Mouse (Mus musculus) 3T3-L1 (cell line): ENCODE measurements around the gene Ptpn6.

ENCODE experiments used
- DNase-seq: peaks from one replicate; pipeline ENCODE4 v3.0.0-alpha.2; 2015; ENCODE audit warnings: low read depth, low spot score

The Ptpn6 gene

GRCm38 (mm10) chr6:124755831-124756595 is 17.5 kb upstream of the Ptpn6 start, which contains the start of the genes Gm45234 and Atn1:
Gm45234 (minus strand) TSS chr6:124756021.
Atn1 (minus strand) TSS chr6:124756524.
- peak; percentile 76 for DNase-seq

GRCm38 (mm10) chr6:124755306-124755705 is 16.8 kb upstream of the Ptpn6 start:
- peak; percentile 51 for DNase-seq

DNA sequence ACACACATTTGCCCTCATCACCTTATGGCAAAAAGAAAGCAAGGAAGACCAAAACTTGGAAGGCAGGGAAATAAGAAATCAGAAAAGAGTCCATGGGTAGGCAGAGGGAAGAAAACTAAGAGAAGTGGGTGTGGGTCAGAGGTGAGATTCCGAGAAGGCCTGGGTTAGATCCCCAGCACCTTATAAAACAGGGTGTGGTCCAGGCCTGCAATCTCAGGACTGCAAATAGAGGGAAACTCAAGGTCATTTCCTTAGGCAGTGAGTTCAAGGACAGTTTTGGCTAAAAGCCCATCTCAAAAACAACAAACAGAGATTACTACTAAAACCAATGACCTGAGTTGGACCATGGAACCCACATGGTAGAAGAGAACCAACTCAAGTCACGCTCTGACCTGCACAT is 15.3 kb upstream of the Ptpn6 start:
- DNase-seq, result no peak

DNA sequence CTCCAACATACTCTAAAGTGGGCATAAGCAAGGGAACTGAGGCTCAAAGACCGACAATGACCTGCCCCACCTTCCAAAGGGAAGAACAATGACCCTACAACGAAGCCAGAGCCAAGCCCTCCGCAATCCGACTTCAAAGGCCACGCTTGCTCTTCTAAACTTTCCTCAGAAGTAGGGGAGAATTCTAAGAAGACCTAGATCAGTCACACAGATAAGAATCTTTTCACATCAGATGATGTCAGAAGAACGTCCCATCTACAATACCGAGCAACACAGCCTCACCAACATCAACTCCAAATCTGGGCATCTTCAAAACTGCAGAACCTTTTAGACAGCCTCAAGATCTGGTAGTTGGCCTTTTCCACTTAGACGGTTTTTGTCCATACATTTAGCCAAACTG is 11.9 kb upstream of the Ptpn6 start:
- no peak for DNase-seq

DNA sequence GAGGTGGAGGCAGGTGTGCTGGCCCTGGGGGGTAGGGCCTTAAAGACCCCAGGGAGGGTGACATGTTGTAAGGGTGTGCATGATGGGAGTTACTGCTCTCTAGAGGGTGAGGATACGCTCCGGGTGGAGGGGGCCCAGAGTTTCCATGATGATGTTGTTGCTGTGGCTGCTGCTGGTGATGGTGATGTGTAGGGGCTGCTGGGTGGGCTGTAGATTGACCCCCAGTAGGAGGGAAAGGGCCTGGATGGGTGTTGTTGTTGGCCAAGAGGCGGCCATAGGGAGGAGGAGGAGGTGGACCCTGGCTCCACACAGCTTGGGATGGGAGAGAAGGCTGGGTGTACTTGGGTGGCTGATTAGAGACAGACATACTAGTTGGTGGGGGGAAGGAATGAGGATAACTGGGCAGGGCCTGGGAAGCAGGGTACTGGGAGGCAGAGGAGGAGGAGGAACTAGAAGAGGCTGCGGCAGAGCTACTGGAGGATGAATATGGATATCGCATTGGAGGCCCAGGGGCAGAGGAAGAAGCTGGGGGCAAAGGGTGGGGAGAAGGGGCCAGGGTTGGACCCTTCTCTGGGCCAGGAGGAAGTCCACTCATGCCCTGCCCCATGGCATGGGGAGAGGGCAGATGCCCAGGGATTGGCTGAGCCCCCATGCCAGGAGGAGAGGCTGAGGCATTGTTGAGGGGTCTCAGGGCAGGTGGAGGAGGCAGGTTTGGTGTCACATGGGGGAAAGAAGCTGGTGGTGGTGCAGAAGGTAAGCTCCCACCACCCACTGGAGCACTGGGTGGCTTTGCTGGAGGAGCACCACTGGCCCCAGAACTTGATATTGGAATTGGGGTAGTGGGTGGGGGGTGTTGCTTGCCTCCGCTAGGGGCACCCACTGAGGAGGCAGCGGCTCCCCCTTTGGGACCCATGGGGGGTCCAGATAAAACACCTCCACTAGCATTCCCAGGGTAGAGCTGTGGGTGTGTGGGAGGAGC is 8.4 kb upstream of the Ptpn6 start:
- DNase-seq, result no peak

DNA sequence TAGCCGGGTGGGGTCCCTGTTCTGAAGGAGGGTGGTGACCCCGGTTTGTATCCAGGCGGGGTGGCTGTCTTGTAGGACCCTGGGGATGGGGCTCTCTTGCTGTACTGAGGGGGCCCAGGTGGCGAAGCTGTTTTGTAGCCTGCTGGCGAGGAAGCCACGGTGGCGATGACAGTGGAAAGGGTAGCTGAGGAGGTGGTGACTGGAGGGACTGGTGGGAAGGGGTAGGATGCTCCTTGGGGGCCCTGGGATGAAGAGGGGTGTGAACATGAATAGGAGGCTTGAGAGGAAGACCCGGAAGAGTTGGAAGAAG is 7.7 kb upstream of the Ptpn6 start:
- no peak for DNase-seq

GRCm38 (mm10) chr6:124745490-124746295 is 7.2 kb upstream of the Ptpn6 start:
- DNase-seq, result no peak

DNA sequence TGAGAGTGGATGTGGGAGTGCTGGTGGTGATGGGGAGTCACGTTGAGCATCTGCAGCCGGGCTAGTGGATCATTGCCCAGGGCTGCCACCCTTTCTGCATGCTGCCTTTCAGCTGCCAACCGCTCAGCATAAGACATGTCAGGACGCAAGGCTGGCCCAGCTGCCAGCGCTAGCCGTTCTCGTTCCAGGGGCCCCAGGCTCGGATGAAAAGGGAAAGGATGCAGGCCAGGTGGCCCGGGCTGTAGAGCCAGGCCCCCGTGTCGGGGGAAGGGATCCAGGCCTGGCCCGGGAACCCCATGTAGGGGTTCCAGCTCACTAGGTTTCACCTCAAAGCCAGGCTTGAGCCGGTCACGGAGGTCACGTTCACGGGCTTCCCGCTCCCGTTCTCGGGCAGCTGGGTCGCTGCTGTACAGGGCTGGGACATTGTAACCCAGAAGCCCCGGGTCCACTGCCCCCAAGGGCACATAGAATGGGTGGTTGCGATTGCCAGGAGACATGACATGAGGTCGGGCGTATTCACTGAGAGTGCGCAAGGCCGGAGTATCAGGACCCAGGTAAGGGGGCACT is 6.3 kb upstream of the Ptpn6 start:
- DNase-seq, result no peak

GRCm38 (mm10) chr6:124743647-124744046 is 5.1 kb upstream of the Ptpn6 start:
- DNase-seq, result no peak

DNA sequence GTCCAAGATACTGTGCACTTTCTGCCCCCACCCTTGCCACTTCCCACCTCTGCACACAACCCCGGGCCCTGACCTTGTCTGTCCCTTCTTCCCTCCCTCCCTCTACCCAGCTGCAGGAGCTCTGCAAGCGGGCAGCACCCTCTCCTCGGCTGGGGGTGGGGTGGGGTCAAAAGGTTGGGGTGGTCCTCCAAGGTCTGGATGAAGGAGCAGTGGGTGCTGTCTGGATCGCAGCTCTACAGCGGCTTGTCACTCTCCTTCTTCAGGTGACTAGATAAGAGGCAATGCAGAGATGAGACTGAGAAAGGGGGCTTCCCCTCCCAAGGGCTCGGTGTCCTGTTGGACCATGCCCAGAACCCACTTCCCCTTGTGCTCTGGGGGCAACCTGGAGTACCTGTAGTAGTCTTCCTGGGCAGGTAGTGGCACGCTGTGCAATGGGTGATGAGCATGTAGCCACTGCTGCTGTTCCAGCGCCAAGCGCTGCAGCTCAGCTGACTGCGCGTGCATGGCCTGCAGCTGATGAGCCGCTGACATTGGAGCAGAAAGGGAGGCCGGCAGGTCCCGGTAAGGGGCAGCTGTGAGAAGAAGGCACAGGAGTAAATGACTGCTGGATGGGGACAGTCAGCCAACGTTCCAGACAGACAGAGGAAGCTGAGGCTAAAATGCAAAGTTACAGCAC is 4.5 kb upstream of the Ptpn6 start:
- DNase-seq, result no peak

- DNase-seq, result peak; percentile 38
Observed at GRCm38 (mm10) chr6:124741842-124742241, 3.3 kb upstream of the Ptpn6 start.

DNA sequence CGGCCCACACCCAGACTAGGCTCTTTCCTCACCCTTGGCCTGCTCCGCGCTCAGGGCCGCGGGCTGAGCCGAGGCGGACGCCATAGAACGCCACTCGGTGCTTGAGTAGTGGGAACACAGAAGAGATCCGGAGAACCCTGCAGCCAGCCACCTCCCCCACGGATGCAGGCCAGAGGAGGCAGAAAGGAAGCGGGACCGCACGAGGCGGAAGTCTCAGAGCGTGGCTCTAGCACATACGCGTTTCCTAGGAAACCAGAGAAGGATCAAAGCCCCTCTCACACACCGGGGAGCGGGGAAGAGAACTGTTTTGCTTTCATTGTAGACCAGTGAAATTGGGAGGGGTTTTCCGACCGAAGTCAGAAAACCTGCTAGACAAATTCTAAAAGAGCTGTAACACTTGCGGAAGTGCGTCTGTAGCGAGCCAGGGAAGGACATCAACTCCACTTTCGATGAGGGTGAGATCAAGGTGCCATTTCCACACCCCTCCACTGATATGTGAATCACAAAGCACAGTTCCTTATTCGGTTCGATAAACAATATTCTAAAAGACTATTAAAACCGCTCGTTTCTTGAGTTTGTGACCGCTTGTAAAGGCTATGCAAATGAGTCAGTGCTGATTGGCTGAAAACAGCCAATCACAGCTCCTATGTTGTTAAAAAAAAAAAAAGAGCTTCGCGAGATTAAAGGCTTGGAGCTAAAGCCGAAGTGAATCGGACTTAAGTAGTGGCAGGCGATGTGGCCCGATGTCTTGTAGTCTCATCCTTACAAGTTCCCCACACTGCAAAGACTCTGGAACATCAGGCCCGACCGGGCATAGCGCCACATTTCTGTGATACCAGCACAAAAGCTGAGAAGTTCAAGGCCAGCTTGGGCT is 2.6 kb upstream of the Ptpn6 start, which contains the start of gene Grcc10:
TSS of gene Grcc10 (minus strand) at position 487 of the 874 bp plus-strand sequence.
- peak; percentile 99 for DNase-seq

GRCm38 (mm10) chr6:124740211-124740887 is 1.8 kb upstream of the Ptpn6 start:
- peak; percentile 87 for DNase-seq

- DNase-seq, result no peak
Observed at GRCm38 (mm10) chr6:124739231-124739796, 800 bp upstream of the Ptpn6 start.

DNA sequence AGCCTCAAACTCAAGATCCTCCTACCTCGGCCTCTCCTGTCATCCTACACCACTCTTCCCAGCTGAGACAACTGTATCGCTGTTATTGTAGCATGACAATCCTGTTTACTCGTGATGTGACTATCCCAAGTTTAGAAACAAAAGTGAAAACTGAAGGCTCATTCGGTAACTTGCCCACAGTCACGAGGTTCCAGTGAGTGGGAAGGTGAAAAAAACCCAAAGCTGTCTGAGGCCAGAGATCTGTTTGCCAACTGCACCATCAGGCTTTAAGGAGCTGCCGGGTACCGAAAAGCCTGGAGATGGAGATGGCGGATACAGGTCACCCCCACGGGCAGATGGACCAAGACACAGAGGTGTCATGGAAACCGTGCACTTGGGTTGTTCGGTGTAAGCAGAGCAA is 1.5 kb downstream of the Ptpn6 start:
- DNase-seq, result no peak

DNA sequence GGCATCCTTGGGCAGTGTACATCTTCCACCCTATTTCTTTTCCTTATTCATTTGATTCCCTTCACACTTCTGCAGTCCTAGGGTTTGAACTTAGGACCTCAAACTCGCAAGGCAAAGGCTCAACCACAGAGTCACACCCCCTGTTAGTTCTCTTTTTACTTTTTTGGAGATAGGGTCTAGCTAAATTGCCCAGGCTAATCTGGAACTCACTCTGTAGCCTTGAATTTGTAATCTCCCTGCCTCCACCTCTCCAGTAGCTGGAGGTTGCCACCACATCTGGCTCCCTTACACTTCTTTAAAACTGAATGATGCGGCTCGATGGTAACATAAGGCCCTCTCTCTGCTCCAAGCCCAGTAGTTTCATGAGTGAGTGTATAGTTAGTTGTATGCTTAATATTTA is 4.1 kb downstream of the Ptpn6 start:
- DNase-seq, result no peak

DNA sequence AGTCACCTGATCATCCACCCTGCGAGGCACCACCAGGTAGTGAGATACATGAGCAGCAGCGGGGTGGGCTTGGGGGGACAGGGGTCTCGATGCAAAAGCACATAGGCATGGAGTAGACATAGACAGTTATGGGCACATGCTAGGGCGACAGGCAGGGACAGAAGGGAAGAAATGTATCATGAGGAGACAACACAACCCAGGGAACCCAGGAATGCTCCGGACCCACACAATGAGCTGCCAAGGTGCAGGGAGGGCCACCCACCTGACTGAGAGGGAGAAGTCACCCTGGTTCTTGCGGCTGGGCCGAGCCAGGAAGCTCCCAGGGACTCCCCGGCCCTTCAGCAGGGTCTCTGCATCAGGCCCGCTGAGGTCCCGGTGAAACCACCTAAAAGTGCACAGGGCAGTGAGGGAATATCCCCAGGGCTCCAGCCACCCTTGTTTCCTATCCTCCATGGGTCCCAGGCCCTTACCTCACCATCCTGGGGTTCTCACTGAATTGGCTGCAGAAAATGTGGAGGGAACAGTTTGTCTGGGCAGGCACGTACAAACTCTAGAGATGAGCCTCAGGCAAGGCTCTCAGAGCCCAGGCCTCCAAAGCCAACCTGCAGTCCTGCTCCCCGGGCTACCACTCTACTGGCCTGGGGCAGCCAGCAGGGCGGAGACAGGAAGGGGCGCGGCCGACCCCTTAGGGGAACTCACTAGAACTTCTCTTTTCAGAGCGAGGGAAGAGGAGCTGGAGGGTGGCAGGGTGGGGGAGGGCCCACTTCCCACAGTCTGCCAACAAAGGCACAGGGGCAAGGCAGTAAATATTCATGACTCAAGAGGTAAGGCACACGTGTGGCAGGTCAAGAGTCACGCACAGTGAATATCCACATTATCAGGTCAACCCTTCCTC is 5.8 kb downstream of the Ptpn6 start:
- no peak for DNase-seq

- no peak for DNase-seq
Observed at GRCm38 (mm10) chr6:124731038-124731437, 7.5 kb downstream of the Ptpn6 start.
